Mouse (Mus musculus): ENCODE measurements around the gene Cryz.

DNA sequence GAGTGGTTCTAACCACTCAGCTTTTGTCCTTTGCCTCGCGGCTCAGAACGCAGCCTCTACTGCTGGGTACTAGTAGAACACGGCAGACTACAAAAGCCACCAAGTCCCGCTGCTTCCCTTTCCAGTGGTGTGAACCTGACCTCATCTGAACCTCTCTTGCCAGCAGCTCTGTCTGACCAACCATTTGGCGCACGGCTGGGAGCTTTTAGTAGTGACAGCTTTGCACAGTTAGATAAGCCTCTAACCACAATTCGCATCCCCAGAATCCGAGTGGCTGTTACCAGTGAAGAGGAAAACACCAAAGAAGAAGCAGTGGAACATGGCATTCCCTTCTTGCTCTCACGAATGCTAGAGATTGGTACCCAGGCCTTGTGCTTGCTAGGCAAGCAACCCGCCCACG, 58.4 kb downstream of the Cryz start:
- TF ChIP-seq CTCF (IDR thresholded peaks at IDR 0.05; ENCODE audit: control insufficient read depth, insufficient read depth, low read length) (no peak), POLR2A (IDR thresholded peaks at IDR 0.05; ENCODE audit: borderline replicate concordance, control insufficient read depth, low read depth, low read length) (no peak)

Data from bone marrow, adult 2 months (tissue).